Mouse (Mus musculus) kidney, adult 18-20 months (tissue): ENCODE data around the gene Aff2.

Source experiments
- DNase-seq: peaks from one replicate; pipeline ENCODE4 v3.0.0; 2021

The Aff2 gene

DNA sequence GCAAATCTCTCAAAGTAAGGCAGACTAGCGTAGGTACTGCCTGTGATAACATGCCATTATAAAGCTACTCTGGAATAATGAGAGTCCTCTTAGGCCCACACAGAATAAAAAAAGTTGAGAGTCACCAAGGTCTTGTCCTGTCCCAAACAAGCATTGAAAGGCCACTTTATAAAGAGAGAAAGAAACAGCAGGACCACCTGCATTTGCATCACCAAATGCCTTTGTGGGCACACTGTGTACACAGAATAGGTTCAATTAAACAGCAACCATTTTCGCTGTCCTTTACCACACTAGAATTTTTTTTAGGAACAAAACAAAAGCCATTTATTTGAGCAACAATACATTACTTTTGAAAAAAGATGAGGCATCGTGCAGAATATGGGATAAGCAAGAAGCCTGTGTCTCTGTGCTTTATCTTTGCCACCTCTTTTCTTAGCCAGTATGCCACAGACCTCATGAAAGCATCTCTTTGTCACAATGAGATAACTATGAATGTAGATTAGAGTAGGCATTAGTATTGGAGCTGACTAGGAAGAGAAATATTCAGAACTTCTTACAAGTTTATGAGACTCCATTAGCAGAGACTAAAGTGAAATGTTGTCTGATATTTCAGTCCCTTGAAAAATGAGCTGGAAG lies 385.0 kb downstream of the Aff2 start:
- no peak for DNase-seq

DNA sequence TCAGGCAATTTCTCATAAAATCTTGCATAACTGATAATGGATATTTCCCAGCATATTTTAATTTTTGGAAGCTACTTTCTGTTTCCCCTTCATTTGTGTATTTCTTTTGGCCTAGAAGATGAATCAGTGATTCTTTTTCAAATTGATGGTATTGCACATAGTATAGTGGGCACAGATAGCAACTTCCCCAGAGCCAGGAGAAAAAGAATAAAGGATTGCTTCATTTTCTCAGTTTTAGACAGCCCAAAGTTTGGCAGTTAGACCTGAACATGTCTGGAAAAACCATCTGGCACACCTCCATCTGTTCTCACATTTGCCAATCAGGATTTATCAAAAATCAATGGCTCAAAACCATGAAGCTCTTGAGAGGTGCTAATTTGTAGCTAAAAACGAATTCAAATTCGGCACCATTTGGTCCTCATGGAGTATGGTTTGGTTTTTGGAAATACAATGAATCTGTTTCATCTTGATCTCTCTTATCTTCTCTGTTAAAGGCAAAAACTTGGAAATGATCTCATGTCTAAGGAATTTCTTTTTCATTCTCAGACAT lies 441.9 kb downstream of the Aff2 start:
- DNase-seq: no peak

- DNase-seq: no peak
These were observed 442.4 kb downstream of the Aff2 start for GRCm38 (mm10) chrX:69802481-69802880.

DNA sequence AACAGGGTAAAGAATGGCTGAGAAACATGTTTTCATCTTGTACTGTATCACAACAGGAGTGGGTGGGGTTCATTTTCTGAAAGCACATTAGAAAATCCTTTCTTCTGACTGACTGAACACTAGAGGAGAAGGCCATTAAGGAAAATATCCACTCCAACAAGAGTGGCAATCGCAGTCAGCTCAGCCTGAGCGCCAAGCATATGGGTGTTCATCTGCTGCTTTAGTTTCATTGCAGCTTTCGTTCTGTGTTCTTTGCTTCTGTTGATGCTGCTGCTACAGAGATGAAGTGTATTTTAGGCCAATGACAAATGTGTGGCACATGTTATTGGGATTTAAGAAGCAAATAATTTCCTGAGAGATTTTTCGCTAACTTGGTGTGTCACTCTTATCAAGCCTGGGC lies 451.7 kb downstream of the Aff2 start:
- no peak for DNase-seq

- DNase-seq: no peak
These were observed 455.0 kb downstream of the Aff2 start for GRCm38 (mm10) chrX:69815054-69815453.

DNA sequence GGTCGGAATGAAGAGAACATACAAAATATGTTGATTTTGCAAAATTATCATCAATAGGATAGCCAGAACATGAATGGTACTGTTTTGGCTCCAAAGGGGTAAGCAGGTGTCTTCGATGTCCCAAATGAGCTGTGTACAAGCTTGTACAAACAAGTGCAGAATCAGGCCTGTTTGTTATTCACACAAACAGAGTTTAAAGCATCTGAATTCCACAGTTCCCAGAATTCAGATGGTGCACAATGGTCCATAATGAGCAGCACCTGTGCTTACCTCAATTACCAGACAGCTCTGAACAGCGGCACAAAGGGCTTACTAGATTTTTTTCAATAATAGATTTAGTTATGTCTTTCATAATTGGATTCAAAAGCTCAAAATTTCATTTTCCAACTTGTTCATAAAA lies 457.6 kb downstream of the Aff2 start:
- no peak for DNase-seq

DNA sequence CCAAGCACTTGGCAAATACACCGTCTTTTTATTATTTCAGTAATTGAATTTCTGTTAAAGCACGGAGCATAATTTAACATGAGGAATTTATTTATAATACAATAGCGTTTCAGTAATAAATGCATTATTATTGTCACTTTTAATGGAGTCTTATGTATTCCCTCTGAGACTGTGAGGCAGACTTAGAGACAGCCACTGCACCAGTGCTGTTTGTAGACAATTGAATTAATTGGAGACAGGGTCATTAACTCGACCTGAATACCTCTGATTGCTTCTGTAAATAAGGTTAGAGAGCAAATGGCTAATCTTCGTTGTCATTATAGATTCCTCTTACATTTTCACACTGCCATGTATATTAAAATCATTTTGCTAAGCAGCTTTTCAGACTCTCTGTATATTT lies 458.1 kb downstream of the Aff2 start:
- DNase-seq: no peak

DNA sequence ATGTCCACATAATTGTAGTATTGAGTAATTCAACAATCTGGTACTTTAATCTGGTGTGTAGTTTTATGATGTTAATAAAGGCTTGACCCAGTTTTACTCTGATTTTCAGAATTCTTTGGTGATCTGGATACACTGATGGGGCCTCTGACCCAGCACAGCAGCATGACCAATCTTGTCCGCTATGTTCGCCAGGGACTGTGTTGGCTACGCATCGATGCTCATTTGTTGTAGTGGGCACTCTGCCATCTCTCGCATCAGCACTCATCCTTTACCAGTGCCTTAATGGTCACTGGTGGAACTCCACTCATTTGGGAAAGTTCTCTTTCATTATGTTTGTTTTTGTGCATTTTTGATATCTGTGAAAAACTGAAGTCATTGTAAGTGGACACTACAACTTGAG lies 507.5 kb downstream of the Aff2 start:
- no peak for DNase-seq

- DNase-seq: no peak
These were observed 531.6 kb downstream of the Aff2 start for GRCm38 (mm10) chrX:69891713-69892112.
